Mouse (Mus musculus): Measurements from ENCODE around the gene Il1rl2. TPM values are rescaled to one million over a fixed set of nuclear protein-coding genes. Genes with fewer than 3 reads are reported as not detected.

The Il1rl2 gene
- polyA plus RNA-seq, 1 experiment from 2014 or later = 0.85 TPM

- H3K27ac ChIP-seq (ENCODE audit: low read depth, low read length) = no peak overlapping the region
- no peaks in the 10 kb centered on the region for H3K4me1 ChIP-seq (ENCODE audit: control insufficient read depth, insufficient read depth, low read length)
- H3K4me3 ChIP-seq (ENCODE audit: low read depth, low read length) = no peak overlapping the region
- no peaks in the 10 kb centered on the region for H3K36me3 ChIP-seq (ENCODE audit: control insufficient read depth, insufficient read depth, low read length)
- H3K9me3 ChIP-seq (replicated peaks; ENCODE audit: control insufficient read depth, low read length) = no peaks in the 10 kb centered on the region
- no peaks in the 10 kb centered on the region for H3K27me3 ChIP-seq (replicated peaks; ENCODE audit: control insufficient read depth, insufficient read depth, low read length)
- DNase-seq (ENCODE audit: low spot score) = peak; percentile 78
- H3K9ac ChIP-seq (ENCODE audit: low read length) = no peak overlapping the region
- ATAC-seq = no peak
- no peak overlapping the region for H3K4me2 ChIP-seq (ENCODE audit: low read length)
- 14% methylated on average over 8 of the region's 8 CpGs for WGBS
Measured at GRCm38 (mm10) chr1:40378794-40379193, 54.4 kb downstream of the Il1rl2 start.

- 64% methylated on average over 6 of the region's 6 CpGs for WGBS
- ATAC-seq = no peak
Measured at GRCm38 (mm10) chr1:40380111-40380510, 55.7 kb downstream of the Il1rl2 start.

GRCm38 (mm10) chr1:40380990-40381389 is 56.6 kb downstream of the Il1rl2 start:
- no peak overlapping the region for H3K27ac ChIP-seq (ENCODE audit: low read depth, low read length)
- H3K4me2 ChIP-seq (ENCODE audit: low read length) = no peak overlapping the region
- H3K36me3 ChIP-seq (ENCODE audit: control insufficient read depth, insufficient read depth, low read length) = no peaks in the 10 kb centered on the region
- H3K9me3 ChIP-seq (replicated peaks; ENCODE audit: control insufficient read depth, low read length) = no peaks in the 10 kb centered on the region
- H3K4me3 ChIP-seq (ENCODE audit: low read depth, low read length) = no peak overlapping the region
- WGBS = 87% methylated on average over 11 of the region's 11 CpGs
- no peak overlapping the region for H3K9ac ChIP-seq (ENCODE audit: low read length)
- H3K27me3 ChIP-seq (replicated peaks; ENCODE audit: control insufficient read depth, insufficient read depth, low read length) = no peaks in the 10 kb centered on the region
- H3K4me1 ChIP-seq (ENCODE audit: control insufficient read depth, insufficient read depth, low read length) = no peaks in the 10 kb centered on the region
- no peak for DNase-seq (ENCODE audit: low spot score)
- ATAC-seq = no peak

More at GRCm38 (mm10) chr1:40380111-40380510, 55.7 kb downstream of the Il1rl2 start:
- Histone ChIP-seq H3K4me3 (ENCODE audit: low read depth, low read length) (no peak overlapping the region), H3K27ac (ENCODE audit: low read depth, low read length) (no peak overlapping the region), H3K4me2 (ENCODE audit: low read length) (no peak overlapping the region), H3K27me3 (replicated peaks; ENCODE audit: control insufficient read depth, insufficient read depth, low read length) (no peaks in the 10 kb centered on the region), H3K4me1 (ENCODE audit: control insufficient read depth, insufficient read depth, low read length) (no peaks in the 10 kb centered on the region), H3K9me3 (replicated peaks; ENCODE audit: control insufficient read depth, low read length) (no peaks in the 10 kb centered on the region), H3K36me3 (ENCODE audit: control insufficient read depth, insufficient read depth, low read length) (no peaks in the 10 kb centered on the region), H3K9ac (ENCODE audit: low read length) (no peak overlapping the region)
- DNase-seq (ENCODE audit: low spot score) = peak; percentile 65

GRCm38 (mm10) chr1:40382841-40383240 is 58.4 kb downstream of the Il1rl2 start:
- WGBS = 88% methylated on average over 5 of the region's 5 CpGs
- Histone ChIP-seq H3K9ac (ENCODE audit: low read length) (no peak overlapping the region), H3K9me3 (replicated peaks; ENCODE audit: control insufficient read depth, low read length) (no peaks in the 10 kb centered on the region), H3K27ac (ENCODE audit: low read depth, low read length) (no peak overlapping the region), H3K27me3 (replicated peaks; ENCODE audit: control insufficient read depth, insufficient read depth, low read length) (no peaks in the 10 kb centered on the region), H3K36me3 (ENCODE audit: control insufficient read depth, insufficient read depth, low read length) (no peaks in the 10 kb centered on the region), H3K4me1 (ENCODE audit: control insufficient read depth, insufficient read depth, low read length) (no peaks in the 10 kb centered on the region), H3K4me3 (ENCODE audit: low read depth, low read length) (no peak overlapping the region), H3K4me2 (ENCODE audit: low read length) (no peak overlapping the region)
- no peak for ATAC-seq
- no peak for DNase-seq (ENCODE audit: low spot score)

- Histone ChIP-seq H3K4me2 (ENCODE audit: low read length) (no peak overlapping the region), H3K9me3 (replicated peaks; ENCODE audit: control insufficient read depth, low read length) (no peaks in the 10 kb centered on the region), H3K9ac (ENCODE audit: low read length) (no peak overlapping the region), H3K27me3 (replicated peaks; ENCODE audit: control insufficient read depth, insufficient read depth, low read length) (no peaks in the 10 kb centered on the region), H3K36me3 (ENCODE audit: control insufficient read depth, insufficient read depth, low read length) (no peaks in the 10 kb centered on the region), H3K4me3 (ENCODE audit: low read depth, low read length) (no peak overlapping the region), H3K4me1 (ENCODE audit: control insufficient read depth, insufficient read depth, low read length) (no peaks in the 10 kb centered on the region), H3K27ac (ENCODE audit: low read depth, low read length) (no peak overlapping the region)
- DNase-seq (ENCODE audit: low spot score) (no peak), ATAC-seq (no peak)
- 93% methylated on average over 8 of the region's 8 CpGs for WGBS
Measured at GRCm38 (mm10) chr1:40384931-40385545, 60.6 kb downstream of the Il1rl2 start.

GRCm38 (mm10) chr1:40391374-40391773 is 67.0 kb downstream of the Il1rl2 start:
- no peak overlapping the region for H3K9ac ChIP-seq (ENCODE audit: low read length)

GRCm38 (mm10) chr1:40392535-40392934 is 68.1 kb downstream of the Il1rl2 start:
- no peak overlapping the region for H3K4me2 ChIP-seq (ENCODE audit: low read length)
- ATAC-seq (no peak), DNase-seq (ENCODE audit: low spot score) (no peak)
- no peak overlapping the region for H3K27ac ChIP-seq (ENCODE audit: low read depth, low read length)
- no peaks in the 10 kb centered on the region for H3K36me3 ChIP-seq (ENCODE audit: control insufficient read depth, insufficient read depth, low read length)
- WGBS = 88% methylated on average over 6 of the region's 6 CpGs
- no peaks in the 10 kb centered on the region for H3K4me1 ChIP-seq (ENCODE audit: control insufficient read depth, insufficient read depth, low read length)
- no peaks in the 10 kb centered on the region for H3K9me3 ChIP-seq (replicated peaks; ENCODE audit: control insufficient read depth, low read length)
- no peak overlapping the region for H3K4me3 ChIP-seq (ENCODE audit: low read depth, low read length)
- no peak overlapping the region for H3K9ac ChIP-seq (ENCODE audit: low read length)
- H3K27me3 ChIP-seq (replicated peaks; ENCODE audit: control insufficient read depth, insufficient read depth, low read length) = no peaks in the 10 kb centered on the region

More at GRCm38 (mm10) chr1:40391374-40391773, 67.0 kb downstream of the Il1rl2 start:
- Histone ChIP-seq H3K4me2 (ENCODE audit: low read length) (no peak overlapping the region), H3K36me3 (ENCODE audit: control insufficient read depth, insufficient read depth, low read length) (no peaks in the 10 kb centered on the region), H3K27ac (ENCODE audit: low read depth, low read length) (no peak overlapping the region), H3K4me1 (ENCODE audit: control insufficient read depth, insufficient read depth, low read length) (no peaks in the 10 kb centered on the region), H3K27me3 (replicated peaks; ENCODE audit: control insufficient read depth, insufficient read depth, low read length) (no peaks in the 10 kb centered on the region), H3K9me3 (replicated peaks; ENCODE audit: control insufficient read depth, low read length) (no peaks in the 10 kb centered on the region), H3K4me3 (ENCODE audit: low read depth, low read length) (no peak overlapping the region)
- no peak for ATAC-seq
- WGBS = 93% methylated on average over 3 of the region's 3 CpGs
- DNase-seq (ENCODE audit: low spot score) = no peak

GRCm38 (mm10) chr1:40393214-40393613 is 68.8 kb downstream of the Il1rl2 start:
- Histone ChIP-seq H3K4me1 (ENCODE audit: control insufficient read depth, insufficient read depth, low read length) (no peaks in the 10 kb centered on the region), H3K4me3 (ENCODE audit: low read depth, low read length) (no peak overlapping the region), H3K9me3 (replicated peaks; ENCODE audit: control insufficient read depth, low read length) (no peaks in the 10 kb centered on the region), H3K9ac (ENCODE audit: low read length) (no peak overlapping the region), H3K27me3 (replicated peaks; ENCODE audit: control insufficient read depth, insufficient read depth, low read length) (no peaks in the 10 kb centered on the region), H3K27ac (ENCODE audit: low read depth, low read length) (no peak overlapping the region), H3K36me3 (ENCODE audit: control insufficient read depth, insufficient read depth, low read length) (no peaks in the 10 kb centered on the region), H3K4me2 (ENCODE audit: low read length) (no peak overlapping the region)
- ATAC-seq = no peak
- 91% methylated on average over 7 of the region's 7 CpGs for WGBS
- DNase-seq (ENCODE audit: low spot score) = no peak

GRCm38 (mm10) chr1:40399639-40400038 is 75.2 kb downstream of the Il1rl2 start:
- no peak overlapping the region for H3K4me2 ChIP-seq (ENCODE audit: low read length)
- H3K9me3 ChIP-seq (replicated peaks; ENCODE audit: control insufficient read depth, low read length) = no peaks in the 10 kb centered on the region
- no peaks in the 10 kb centered on the region for H3K4me1 ChIP-seq (ENCODE audit: control insufficient read depth, insufficient read depth, low read length)
- 94% methylated on average over 6 of the region's 6 CpGs for WGBS
- DNase-seq (ENCODE audit: low spot score) (no peak), ATAC-seq (no peak)
- no peaks in the 10 kb centered on the region for H3K36me3 ChIP-seq (ENCODE audit: control insufficient read depth, insufficient read depth, low read length)
- no peak overlapping the region for H3K4me3 ChIP-seq (ENCODE audit: low read depth, low read length)
- no peak overlapping the region for H3K9ac ChIP-seq (ENCODE audit: low read length)
- H3K27me3 ChIP-seq (replicated peaks; ENCODE audit: control insufficient read depth, insufficient read depth, low read length) = no peaks in the 10 kb centered on the region
- no peak overlapping the region for H3K27ac ChIP-seq (ENCODE audit: low read depth, low read length)

Measured in forebrain, embryonic 14.5 days (tissue).